Mouse (Mus musculus) liver, adult (tissue): ENCODE measurements at regions not wholly inside any gene's neighbourhood (a gene's known extent, or its start where the extent isn't known, plus 50 kb on each side); places are given as distances from the start of the nearest gene placed in this dataset.
A peak's percentile ranks its signal among the peaks of the same experiment; 100 is the strongest.

Experiments
- GATA4 ChIP-seq: IDR thresholded peaks from 2 replicates; pipeline ENCODE4 v1.6.1; 2014; ENCODE audit warnings: mild to moderate bottlenecking, low read length; ENCODE audit not compliant: insufficient replicate concordance

GRCm38 (mm10) chr12:28248287-28248686 is 303.9 kb downstream of the Dcdc2c start:
- no peak for TF ChIP-seq GATA4

- TF ChIP-seq GATA4: no peak
Measured at GRCm38 (mm10) chr12:28238016-28238415, 314.2 kb downstream of the Dcdc2c start.

- TF ChIP-seq GATA4: no peak
Measured at GRCm38 (mm10) chr12:28237041-28237440, 315.2 kb downstream of the Dcdc2c start.

- TF ChIP-seq GATA4: no peak
Measured at GRCm38 (mm10) chr12:28202847-28203246, 349.4 kb downstream of the Dcdc2c start.

GRCm38 (mm10) chr12:28186695-28187094 is 365.5 kb downstream of the Dcdc2c start:
- no peak for TF ChIP-seq GATA4

- TF ChIP-seq GATA4: no peak
Measured at GRCm38 (mm10) chr12:28181265-28181664, 370.9 kb downstream of the Dcdc2c start.

- no peak for TF ChIP-seq GATA4
Measured at GRCm38 (mm10) chr12:28176016-28176415, 376.2 kb downstream of the Dcdc2c start.

- TF ChIP-seq GATA4: no peak
Measured at GRCm38 (mm10) chr12:28174078-28174477, 378.1 kb downstream of the Dcdc2c start.

- TF ChIP-seq GATA4: no peak
Measured at GRCm38 (mm10) chr12:28158786-28159185, 393.4 kb downstream of the Dcdc2c start.

GRCm38 (mm10) chr12:28150759-28151158 is 401.4 kb downstream of the Dcdc2c start:
- no peak for TF ChIP-seq GATA4

- TF ChIP-seq GATA4: no peak
Measured at GRCm38 (mm10) chr12:28135810-28136592, 416.2 kb downstream of the Dcdc2c start.

GRCm38 (mm10) chr12:28122766-28123165 is 429.4 kb downstream of the Dcdc2c start:
- TF ChIP-seq GATA4: no peak

- no peak for TF ChIP-seq GATA4
Measured at GRCm38 (mm10) chr12:28120106-28120505, 432.1 kb downstream of the Dcdc2c start.

GRCm38 (mm10) chr12:28090673-28091072 is 461.5 kb downstream of the Dcdc2c start:
- TF ChIP-seq GATA4: peak; percentile 89

GRCm38 (mm10) chr12:28085460-28085859 is 466.7 kb downstream of the Dcdc2c start:
- TF ChIP-seq GATA4: no peak

GRCm38 (mm10) chr12:28076606-28077005 is 475.6 kb downstream of the Dcdc2c start:
- no peak for TF ChIP-seq GATA4

GRCm38 (mm10) chr12:28068584-28068983 is 483.6 kb downstream of the Dcdc2c start:
- TF ChIP-seq GATA4: no peak
